Mouse (Mus musculus) hindbrain, embryonic 11.5 days (tissue): Measurements from ENCODE around the gene Baat. TPM values are rescaled to one million over a fixed set of nuclear protein-coding genes. Genes with fewer than 3 reads are reported as not detected.

Source experiments
- ATAC-seq: fragments of 200-750 bp; cut with Nextera tagmentation; 2 replicates; pipeline ENCODE4 v1.8.0; 2017; ENCODE audit warnings: mild to moderate bottlenecking, moderate TSS enrichment, moderate library complexity; ENCODE audit not compliant: low FRiP score
- DNase-seq: peaks from one replicate; pipeline ENCODE4 v3.0.0-alpha.2; 2015; ENCODE audit warnings: low spot score
- H3K27ac ChIP-seq: fragments of 300-500 bp; sonication (generic); 2 replicates; pipeline ENCODE4 v1.5.1; 2014; ENCODE audit warnings: mild to moderate bottlenecking, low read depth, low read length
- H3K27me3 ChIP-seq: fragments of 300-500 bp; sonication (generic); 2 replicates; pipeline ENCODE4 v1.6.1; 2014; ENCODE audit warnings: mild to moderate bottlenecking, low read length, moderate library complexity, mixed read lengths; ENCODE audit not compliant: control insufficient read depth, insufficient read depth
- H3K36me3 ChIP-seq: fragments of 300-500 bp; sonication (generic); 2 replicates; pipeline ENCODE4 v1.6.1; 2014; ENCODE audit warnings: mild to moderate bottlenecking, low read length, moderate library complexity, mixed read lengths; ENCODE audit not compliant: control insufficient read depth, insufficient read depth
- H3K4me1 ChIP-seq: fragments of 300-500 bp; sonication (generic); replicated peaks from 2 replicates; pipeline ENCODE4 v1.6.1; 2014; ENCODE audit warnings: low read length, mixed read lengths; ENCODE audit not compliant: control insufficient read depth, insufficient read depth
- H3K4me2 ChIP-seq: fragments of 300-500 bp; sonication (generic); replicated peaks from 2 replicates; pipeline ENCODE4 v1.6.1; 2014; ENCODE audit warnings: mild to moderate bottlenecking, low read depth, low read length
- H3K4me3 ChIP-seq: fragments of 300-500 bp; sonication (generic); 2 replicates; pipeline ENCODE4 v1.5.1; 2014; ENCODE audit warnings: low read depth, low read length
- H3K9ac ChIP-seq: fragments of 300-500 bp; sonication (generic); 2 replicates; pipeline ENCODE4 v1.6.1; 2014; ENCODE audit warnings: low read depth, low read length
- H3K9me3 ChIP-seq: fragments of 300-500 bp; sonication (generic); 2 replicates; pipeline ENCODE4 v1.6.1; 2016; ENCODE audit warnings: low read length; ENCODE audit not compliant: control insufficient read depth
- WGBS: fragments of 180-500 bp; shearing (Covaris S2); extraction: QIAGEN DNeasy Blood & Tissue Kit; methylation state at CpG from one replicate; pipeline ENCODE4 v1.1.7; 2014; 5-methylcytosine and 5-hydroxymethylcytosine counted together
- polyA plus RNA-seq: library from polyadenylated mRNA; unstranded; fragments of >200 nt; fragmentation: Nextera tagmentation; extraction: Ambion mirVana; gene quantifications from 2 replicates; pipeline ENCODE4 v1.2.1, GENCODE M21; 2014

The Baat gene
- polyA plus RNA-seq, 1 experiment from 2014 or later = 0.22 TPM

DNA sequence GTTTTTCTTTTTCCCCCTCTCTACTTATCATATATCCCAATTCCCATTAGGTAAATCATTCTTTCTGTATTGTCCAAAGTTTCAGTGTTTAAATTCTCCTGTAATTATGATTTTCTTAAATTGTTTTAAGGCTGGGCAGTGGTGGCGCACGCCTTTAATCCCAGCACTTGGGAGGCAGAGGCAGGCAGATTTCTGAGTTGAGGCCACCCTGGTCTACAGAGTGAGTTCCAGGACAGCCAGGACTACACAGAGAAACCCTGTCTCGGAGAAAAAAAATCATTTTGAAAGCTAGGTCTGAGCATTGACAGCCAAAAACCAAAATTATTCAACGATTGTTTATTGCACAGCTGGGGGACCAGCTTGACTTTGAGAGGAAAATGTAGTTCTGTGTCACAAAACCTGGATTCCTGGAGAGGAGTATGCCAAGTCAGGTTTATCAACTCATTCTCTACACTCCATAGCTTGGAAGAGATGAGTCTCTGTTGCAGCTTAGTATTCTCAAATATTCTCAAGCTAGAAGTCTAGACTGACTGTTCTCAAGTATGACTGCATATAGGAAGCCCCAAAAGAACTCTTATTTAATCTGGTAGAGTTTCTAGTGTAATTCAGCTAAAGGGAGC is 29.4 kb upstream of the Baat start:
- H3K4me3 ChIP-seq = no peak overlapping the region
- DNase-seq (no peak), ATAC-seq (no peak)
- no peak overlapping the region for H3K9ac ChIP-seq
- H3K36me3 ChIP-seq = no peaks in the 10 kb centered on the region
- 89% methylated on average over 4 of the region's 4 CpGs for WGBS
- no peaks in the 10 kb centered on the region for H3K9me3 ChIP-seq
- no peaks in the 10 kb centered on the region for H3K27me3 ChIP-seq
- no peak overlapping the region for H3K4me2 ChIP-seq
- H3K27ac ChIP-seq = no peak overlapping the region
- no peaks in the 10 kb centered on the region for H3K4me1 ChIP-seq

DNA sequence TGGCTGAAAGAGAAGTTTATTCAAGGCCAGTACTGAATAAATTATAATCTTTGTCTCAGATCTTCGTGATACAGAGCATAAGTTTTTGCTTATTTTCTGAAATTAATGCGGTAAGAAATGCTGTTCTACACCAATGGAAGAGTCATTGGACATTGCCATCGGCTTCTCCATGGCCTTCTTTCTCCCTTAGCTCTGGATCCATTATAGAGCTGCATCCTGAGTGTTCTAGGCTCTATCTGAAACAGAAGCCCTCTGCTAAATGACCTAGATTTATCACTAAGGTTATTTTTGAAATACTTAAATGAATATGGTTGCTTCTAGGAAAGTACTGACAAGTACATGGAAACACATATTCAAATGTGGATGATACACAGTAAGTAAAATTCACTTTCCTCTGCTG is 28.7 kb upstream of the Baat start:
- Histone ChIP-seq H3K4me1 (no peaks in the 10 kb centered on the region), H3K9me3 (no peaks in the 10 kb centered on the region), H3K27ac (no peak overlapping the region), H3K4me2 (no peak overlapping the region), H3K36me3 (peaks cover 3% of the 10 kb centered on the region; the same call in 1 of the 2 replicates), H3K27me3 (no peaks in the 10 kb centered on the region), H3K9ac (no peak overlapping the region), H3K4me3 (no peak overlapping the region)
- ATAC-seq (no peak), DNase-seq (no peak)
- 84% methylated on average over 3 of the region's 3 CpGs for WGBS

DNA sequence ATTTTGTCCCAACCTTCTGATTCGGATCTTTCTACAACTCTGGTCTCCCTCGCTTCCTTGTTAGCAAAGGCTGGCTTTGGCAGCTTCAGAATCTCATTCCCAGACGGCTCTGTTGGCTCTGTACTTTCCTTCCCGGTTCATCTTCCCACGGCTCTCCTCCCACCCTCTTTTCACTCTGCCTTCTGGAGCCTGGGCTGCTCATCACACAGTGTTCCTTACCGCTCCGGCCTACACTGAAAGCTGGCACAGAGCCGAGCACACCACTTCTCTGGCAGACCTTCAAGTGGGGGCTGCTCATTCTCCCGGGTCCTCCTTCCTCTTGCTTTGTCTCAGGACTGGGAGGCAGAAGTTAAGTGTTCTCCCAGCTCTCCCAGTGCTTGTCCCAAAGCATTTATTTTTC is 16.2 kb upstream of the Baat start:
- Histone ChIP-seq H3K4me1 (no peaks in the 10 kb centered on the region), H3K9me3 (no peaks in the 10 kb centered on the region), H3K9ac (no peak overlapping the region), H3K27me3 (no peaks in the 10 kb centered on the region), H3K4me3 (no peak overlapping the region), H3K4me2 (no peak overlapping the region), H3K36me3 (no peaks in the 10 kb centered on the region), H3K27ac (no peak overlapping the region)
- ATAC-seq (no peak), DNase-seq (no peak)
- 89% methylated on average over 9 of the region's 9 CpGs for WGBS

DNA sequence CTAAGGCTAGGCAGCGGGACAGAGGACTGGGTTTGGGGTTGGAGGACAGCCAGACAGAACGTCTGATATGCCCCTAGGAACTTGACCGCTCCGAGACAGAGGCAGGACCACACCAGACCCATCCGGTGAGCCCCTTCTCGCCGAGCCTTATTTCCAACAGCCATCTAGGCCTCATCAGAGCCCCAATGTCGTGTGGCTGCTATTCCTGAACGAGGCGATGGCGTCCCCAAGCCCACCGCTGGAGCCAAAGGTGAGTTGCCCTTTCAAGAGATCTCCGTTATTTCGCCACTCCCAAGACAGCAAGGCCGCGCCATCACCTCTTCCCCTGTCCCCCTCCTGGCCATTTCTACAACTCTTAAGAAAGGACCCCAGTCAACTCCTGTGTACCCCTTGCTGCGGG is 15.0 kb upstream of the Baat start:
- peak overlapping the region; percentile 47 for H3K9ac ChIP-seq
- ATAC-seq (peak; percentile 78), DNase-seq (no peak)
- H3K27ac ChIP-seq = no peak overlapping the region
- WGBS = 1% methylated on average over 17 of the region's 17 CpGs
- peak overlapping the region; percentile 63 for H3K4me3 ChIP-seq
- H3K9me3 ChIP-seq = no peaks in the 10 kb centered on the region
- H3K4me1 ChIP-seq = no peaks in the 10 kb centered on the region
- H3K36me3 ChIP-seq = no peaks in the 10 kb centered on the region
- H3K27me3 ChIP-seq = no peaks in the 10 kb centered on the region
- H3K4me2 ChIP-seq = peak overlapping the region; percentile 39

DNA sequence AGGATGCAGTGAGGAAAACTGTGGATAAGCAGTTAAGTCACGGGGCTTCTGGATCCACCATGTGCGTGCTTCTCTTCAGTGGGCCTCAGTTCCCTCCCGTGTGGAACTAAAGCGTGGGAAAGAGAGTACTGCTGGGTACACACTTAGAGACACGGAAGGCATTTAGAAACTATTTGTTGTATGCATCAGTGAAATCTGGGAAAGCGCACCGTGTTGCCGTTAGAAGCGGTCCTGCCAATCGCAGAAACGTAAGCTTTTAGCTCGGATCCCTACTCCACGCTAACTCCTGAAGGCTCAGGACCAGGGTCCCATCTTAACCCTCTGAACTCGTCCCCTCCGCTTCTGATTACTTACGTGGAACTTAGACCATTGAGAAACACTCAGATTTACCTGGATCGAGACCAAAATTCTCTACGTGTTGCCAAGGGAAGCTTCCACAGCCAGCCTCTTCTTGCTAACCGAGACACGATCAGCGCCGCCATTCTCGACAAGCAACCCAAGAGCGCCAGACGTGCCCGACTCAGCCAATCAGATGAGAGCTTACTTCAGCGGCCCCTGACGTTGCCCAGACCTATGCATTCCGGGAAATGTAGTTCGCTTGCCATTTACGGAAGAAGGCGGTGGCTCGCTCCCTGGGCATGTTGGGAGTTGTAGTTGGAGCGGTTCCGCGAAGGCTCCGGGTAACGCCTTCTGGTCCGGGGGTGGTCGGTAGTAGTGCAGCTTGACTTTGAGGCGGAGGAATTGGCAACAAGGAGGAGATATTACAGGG is 14.4 kb upstream of the Baat start, which contains the start of the genes Mrpl50 and Zfp189:
Gene Mrpl50 (minus strand): TSS at position 522 of the 769 bp plus-strand sequence.
Gene Zfp189 (plus strand): TSS at position 605 of the 769 bp plus-strand sequence.
- Histone ChIP-seq H3K4me1 (no peaks in the 10 kb centered on the region), H3K9me3 (no peaks in the 10 kb centered on the region), H3K4me3 (peak within 1 kb of the TSS; percentile 63), H3K27ac (no peak within 1 kb of the TSS), H3K9ac (peak within 1 kb of the TSS; percentile 65), H3K4me2 (peak within 1 kb of the TSS; percentile 46), H3K27me3 (no peaks in the 10 kb centered on the region), H3K36me3 (no peaks in the 10 kb centered on the region)
- WGBS = under 1% methylated on average over 41 of the region's 41 CpGs
- ATAC-seq = peak; percentile 99
- DNase-seq = peak; percentile 94

DNA sequence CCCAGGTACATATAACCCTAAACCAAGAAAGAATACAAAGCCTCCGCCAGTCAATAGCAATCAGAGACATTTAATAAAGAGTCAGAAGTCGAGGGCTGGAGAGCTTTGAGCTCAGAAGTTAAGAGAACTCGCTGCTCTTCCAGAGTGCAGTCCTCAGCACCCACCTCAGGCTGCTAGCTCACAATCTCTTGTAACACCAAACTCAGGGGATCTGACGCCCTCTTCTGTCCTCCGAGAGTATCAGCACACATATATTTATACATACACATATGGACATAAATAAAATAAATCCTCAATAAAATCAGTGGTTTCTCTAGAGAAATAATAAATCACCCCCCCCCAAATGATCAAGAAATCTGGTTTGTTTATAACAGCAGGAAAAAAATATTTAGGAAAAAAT is 13.1 kb upstream of the Baat start:
- Histone ChIP-seq H3K27ac (no peak overlapping the region), H3K9me3 (no peaks in the 10 kb centered on the region), H3K36me3 (no peaks in the 10 kb centered on the region), H3K4me1 (no peaks in the 10 kb centered on the region), H3K9ac (no peak overlapping the region), H3K27me3 (no peaks in the 10 kb centered on the region), H3K4me2 (no peak overlapping the region), H3K4me3 (no peak overlapping the region)
- no peak for ATAC-seq
- WGBS = 77% methylated on average over 5 of the region's 5 CpGs
- peak; percentile 18 for DNase-seq

DNA sequence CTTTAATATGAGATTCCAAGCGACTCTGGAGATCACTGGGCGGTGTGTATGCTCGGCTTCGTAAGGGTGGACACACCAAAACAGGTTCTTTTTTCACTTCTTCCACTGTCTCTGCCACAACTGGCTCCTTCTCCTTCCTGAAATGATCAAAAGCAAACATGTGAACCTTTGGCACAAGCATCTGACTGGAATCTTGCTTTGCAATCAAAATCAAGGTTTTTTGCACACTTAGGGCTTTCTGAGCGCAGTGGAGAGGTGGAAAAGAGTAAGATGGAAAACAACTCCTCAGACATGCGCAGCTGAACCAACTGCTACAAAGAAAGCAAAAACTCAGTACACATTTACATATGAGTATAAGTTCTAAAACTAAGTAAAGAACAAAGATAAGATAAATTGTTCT is 8.1 kb upstream of the Baat start:
- Histone ChIP-seq H3K36me3 (peaks cover 4% of the 10 kb centered on the region; the same call in 1 of the 2 replicates), H3K9me3 (no peaks in the 10 kb centered on the region), H3K9ac (no peak overlapping the region), H3K4me2 (no peak overlapping the region), H3K4me3 (no peak overlapping the region), H3K27me3 (no peaks in the 10 kb centered on the region), H3K4me1 (no peaks in the 10 kb centered on the region), H3K27ac (no peak overlapping the region)
- ATAC-seq (no peak), DNase-seq (no peak)
- 97% methylated on average over 6 of the region's 6 CpGs for WGBS

DNA sequence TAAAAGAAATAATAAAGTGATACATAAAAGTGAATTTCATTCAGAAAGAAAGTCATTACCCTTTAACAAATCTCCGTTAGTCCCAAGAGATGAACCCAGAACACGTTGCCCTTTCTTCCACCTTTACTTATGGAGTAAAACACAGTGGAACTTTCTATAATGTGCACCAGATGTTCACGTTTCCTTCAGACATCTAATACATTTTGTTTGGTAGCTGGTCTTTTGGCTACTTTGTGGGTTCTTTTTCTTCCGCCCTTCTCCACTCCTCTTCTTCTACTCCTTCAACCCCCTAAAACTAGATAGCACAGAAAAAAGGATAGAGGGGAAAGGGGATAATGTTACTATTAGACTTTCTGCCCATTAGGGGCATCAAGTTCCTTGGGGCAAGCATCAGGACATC is 6.3 kb upstream of the Baat start:
- no peak overlapping the region for H3K4me2 ChIP-seq
- no peaks in the 10 kb centered on the region for H3K4me1 ChIP-seq
- 82% methylated on average over 4 of the region's 4 CpGs for WGBS
- no peak overlapping the region for H3K9ac ChIP-seq
- H3K4me3 ChIP-seq = no peak overlapping the region
- H3K27ac ChIP-seq = no peak overlapping the region
- no peak for ATAC-seq
- H3K9me3 ChIP-seq = no peaks in the 10 kb centered on the region
- H3K27me3 ChIP-seq = no peaks in the 10 kb centered on the region
- peaks cover 4% of the 10 kb centered on the region; the same call in 1 of the 2 replicates for H3K36me3 ChIP-seq
- no peak for DNase-seq
